Mouse (Mus musculus) lung, adult 18-20 months (tissue): ENCODE data around the gene Lrrc36.
A peak's percentile ranks its signal among the peaks of the same experiment; 100 is the strongest.

Experiments
- DNase-seq, 2 experiments: peaks; one replicate each; pipeline ENCODE4 v3.0.0; 2022; ENCODE audit warnings: mixed read lengths in 2 of 2

Gene Lrrc36

GRCm38 (mm10) chr8:105433021-105433420 is 19.6 kb downstream of the Lrrc36 start:
- DNase-seq: no peak

- peak in 1 of 2 experiments; percentile 43 for DNase-seq
Observed at GRCm38 (mm10) chr8:105433511-105433910, 20.1 kb downstream of the Lrrc36 start.

DNA sequence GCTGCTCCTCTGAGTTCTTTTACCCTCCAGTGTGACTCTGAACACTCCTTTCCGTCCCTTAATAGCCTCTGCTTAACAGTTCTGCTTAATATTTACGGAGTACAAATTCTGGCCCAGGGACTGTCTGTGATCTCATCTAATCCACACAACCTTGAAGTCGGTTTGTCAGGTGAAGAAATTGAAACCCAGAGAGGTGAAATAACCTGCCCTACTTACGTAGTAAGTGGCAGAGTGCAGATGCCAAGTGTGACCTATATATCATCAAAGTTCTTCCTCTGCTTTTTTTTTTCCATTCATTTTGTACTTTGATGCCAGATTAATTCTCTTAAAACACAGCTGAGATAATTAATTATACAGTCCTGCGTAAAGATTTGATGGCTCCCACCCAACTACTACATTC is 20.8 kb downstream of the Lrrc36 start:
- DNase-seq: no peak

- DNase-seq: no peak
Observed at GRCm38 (mm10) chr8:105436218-105436617, 22.8 kb downstream of the Lrrc36 start.

DNA sequence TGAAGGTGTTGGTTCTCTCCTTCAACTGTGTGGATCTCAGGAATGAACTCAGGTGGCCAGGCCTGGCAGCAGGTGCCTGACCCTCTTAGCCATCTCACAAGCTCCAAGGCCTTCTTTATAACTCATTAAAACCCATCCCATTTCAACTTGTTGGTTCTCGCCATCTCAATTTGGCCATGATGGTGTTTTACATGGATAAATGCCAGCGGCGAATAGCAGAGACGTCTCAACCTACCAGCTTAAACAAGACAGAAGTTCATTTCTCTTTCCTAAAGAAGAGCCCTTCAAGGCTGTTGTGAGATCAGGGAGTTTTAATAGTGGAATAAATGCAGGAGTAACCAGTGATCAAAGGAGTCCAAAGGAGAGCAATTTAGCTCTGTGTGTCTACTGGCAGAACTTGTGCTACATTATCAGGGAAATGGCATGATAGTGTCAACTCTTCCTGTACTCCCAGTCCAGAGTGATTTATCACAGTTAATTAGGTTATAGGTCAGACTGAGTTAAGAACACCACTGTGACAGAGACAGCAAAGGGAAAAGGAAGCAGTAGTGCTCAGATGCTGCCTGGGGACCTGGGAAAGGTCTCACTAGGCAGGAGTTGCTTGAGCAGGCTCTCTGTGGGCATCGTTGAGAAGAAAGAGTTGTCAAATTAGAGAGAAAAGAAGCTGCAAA is 23.8 kb downstream of the Lrrc36 start:
- DNase-seq: no peak

DNA sequence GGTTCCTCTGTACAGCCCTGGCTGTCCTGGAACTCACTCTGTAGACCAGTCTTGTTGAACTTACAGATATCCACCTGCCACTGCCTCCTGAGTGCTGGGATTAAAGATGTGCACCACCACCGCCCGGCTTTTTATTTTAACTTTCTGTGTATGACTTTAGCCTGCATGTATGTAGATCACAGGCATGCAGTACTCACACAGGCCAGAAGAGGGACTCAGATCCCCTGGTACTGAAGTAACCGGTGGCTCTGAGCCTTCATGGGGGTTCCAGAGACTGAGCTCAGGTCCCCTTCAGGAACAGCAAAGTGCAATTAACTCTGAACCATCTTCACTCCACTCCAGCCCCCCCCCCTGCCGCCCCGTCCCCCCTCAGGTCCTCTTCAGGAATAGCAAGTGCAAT is 25.5 kb downstream of the Lrrc36 start:
- peak; percentile 38 to 45 for DNase-seq

- DNase-seq: peak in 1 of 2 experiments; percentile 42
Observed at GRCm38 (mm10) chr8:105441433-105441832, 28.1 kb downstream of the Lrrc36 start.

DNA sequence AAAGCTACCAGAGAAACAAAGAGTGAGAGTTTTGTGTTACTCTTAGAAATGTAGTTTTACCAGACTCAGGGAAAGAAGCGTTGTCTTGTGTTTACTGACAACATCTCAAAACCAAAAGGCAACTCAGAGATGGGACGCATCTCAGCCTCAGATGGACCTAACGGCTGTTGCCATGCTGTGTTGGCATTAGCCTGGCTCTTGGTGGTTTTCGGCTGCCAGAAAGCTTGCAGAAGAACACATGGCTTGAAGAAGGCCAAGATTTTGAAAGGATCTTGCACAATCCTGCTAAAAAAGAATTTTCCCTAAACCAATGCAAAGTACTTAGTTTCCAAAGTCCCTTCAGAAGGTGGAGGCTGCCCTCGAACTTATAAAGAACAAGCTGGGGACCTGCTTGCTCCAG is 29.3 kb downstream of the Lrrc36 start:
- no peak for DNase-seq

GRCm38 (mm10) chr8:105445296-105446126 is 32.1 kb downstream of the Lrrc36 start:
- no peak for DNase-seq

DNA sequence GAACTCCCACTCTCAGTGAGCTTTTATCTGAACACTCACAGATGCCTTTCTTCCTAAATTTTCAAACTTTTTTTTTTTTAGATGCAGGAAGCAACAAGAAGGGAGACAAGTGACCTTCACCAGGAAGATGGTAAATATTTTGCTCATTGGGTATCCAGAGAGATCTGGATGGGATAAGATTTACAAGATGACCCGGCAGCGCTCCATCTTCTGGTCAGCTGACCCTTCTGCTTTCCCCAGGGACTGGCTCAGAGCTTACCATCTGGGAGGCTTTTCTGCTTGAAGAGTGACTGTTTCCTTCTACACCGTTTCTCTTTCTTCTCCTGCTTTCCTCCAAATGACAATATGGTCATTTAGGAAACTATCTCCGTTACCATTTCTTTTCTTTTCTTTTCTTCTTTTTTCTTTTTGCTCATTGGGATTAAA is 32.8 kb downstream of the Lrrc36 start:
- DNase-seq: no peak

GRCm38 (mm10) chr8:105448188-105448587 is 34.8 kb downstream of the Lrrc36 start:
- DNase-seq: no peak

- no peak for DNase-seq
Observed at GRCm38 (mm10) chr8:105448596-105448995, 35.2 kb downstream of the Lrrc36 start.

GRCm38 (mm10) chr8:105450977-105451376 is 37.6 kb downstream of the Lrrc36 start:
- DNase-seq: no peak

DNA sequence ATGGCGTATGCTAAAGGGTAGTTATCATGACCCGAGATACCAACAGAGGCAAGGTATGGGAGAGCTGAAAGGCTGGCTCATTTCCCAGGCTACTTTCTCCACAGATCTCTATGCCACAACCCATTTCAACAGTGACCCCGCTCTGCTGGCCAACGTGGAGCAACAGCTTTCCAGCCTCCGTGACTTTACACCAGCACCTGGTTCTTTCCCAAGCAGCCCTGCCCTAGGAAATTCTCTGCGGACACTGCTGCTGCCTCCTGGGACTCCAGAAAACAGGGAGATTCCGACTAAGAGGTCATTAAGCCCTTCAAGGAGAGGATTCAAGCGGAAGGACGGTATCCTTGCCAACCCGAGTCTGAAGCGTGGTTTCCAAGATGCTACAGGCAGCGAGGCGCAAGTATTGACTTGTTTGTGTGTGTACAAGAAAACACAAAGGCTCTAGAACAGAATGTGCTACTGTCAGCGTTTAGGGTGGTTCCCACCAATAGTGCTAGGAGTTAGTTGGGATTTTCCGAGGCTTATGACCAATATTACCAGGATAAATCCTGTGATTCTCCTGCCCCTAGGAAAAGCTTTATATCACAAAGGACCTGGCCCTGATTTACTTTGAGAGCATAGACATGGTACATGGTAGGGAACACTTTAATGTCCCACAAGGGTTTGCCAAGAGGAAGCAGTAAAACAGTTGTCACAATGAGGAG is 38.7 kb downstream of the Lrrc36 start:
- DNase-seq: no peak

GRCm38 (mm10) chr8:105453296-105453695 is 39.9 kb downstream of the Lrrc36 start:
- DNase-seq: no peak

DNA sequence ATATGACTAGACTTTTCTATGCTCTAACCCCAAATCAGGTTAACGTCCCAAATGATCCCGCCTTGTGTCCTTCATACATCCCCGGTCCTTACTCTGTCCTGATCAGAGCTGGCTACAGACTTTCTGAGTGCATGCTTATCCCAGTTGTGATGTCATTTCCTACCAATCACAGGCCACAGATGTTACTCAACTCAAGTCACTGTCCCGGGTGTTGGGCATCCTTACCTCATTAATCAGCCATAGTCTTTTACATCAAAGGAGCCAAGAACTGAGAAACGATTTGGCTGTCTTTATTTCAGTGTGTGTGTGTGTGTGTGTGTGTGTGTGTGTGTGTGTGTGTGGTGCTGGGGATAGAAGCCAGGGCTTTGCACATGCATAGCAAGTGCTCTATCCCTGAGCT is 40.7 kb downstream of the Lrrc36 start:
- no peak for DNase-seq

DNA sequence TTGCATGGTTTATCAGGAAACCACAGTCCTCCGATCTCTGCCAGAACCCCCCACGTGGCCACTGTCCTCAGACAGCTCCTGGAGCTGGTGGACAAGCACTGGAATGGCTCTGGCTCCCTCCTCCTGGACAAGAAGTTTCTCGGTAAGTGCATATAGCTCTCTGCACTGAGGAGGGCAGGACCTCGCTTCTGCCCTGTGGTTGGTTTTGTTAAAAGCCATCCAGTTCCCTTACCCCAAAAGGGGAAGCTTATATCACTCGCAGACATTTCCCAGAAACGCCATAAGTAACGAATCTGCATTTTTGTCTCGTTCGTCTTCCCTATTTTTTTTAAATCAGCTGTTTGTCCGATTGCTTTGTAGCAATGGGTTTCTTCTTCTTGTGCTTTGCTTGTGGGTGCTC is 41.8 kb downstream of the Lrrc36 start:
- no peak for DNase-seq

GRCm38 (mm10) chr8:105461085-105461803 is 47.9 kb downstream of the Lrrc36 start:
- DNase-seq: peak; percentile 78 to 81

DNA sequence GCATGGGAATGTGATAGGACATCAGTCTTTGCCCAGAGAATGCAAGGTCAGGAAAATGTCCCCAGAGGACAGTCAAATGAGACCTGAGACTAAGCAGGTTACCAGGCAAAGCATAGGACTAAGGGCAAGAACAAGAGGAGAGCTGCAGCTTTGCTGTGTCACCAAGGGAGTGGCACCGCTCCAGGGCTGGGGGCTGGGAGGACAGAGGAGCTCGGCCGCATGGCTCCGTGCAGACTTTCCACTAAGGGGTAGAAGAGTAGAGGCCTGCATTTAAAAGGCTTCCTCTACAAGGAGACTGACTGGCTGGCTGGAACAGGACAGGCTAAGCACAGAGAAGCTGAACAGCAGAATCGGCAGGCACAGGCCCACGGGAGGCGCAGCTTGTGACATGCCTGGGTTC is 51.2 kb downstream of the Lrrc36 start:
- no peak for DNase-seq

DNA sequence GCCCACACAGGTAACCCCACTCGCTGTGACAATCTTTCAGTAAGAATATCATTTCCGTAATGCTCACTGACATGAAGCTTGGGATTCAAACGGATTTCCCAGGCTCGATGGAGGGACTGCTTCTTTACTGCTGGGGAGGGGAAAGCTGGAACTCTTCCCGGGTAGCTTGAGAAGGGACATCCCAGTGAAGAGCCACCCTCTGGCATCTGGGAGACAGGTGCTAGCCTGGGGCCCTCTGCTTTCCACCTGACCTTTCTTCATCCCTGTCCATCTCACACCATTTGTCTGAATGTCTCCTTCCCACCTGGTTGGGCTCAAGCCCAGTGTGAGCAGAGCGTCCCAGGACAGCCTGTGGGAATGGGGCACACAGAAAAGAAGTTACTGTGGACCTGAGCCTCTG is 52.9 kb downstream of the Lrrc36 start:
- DNase-seq: no peak

DNA sequence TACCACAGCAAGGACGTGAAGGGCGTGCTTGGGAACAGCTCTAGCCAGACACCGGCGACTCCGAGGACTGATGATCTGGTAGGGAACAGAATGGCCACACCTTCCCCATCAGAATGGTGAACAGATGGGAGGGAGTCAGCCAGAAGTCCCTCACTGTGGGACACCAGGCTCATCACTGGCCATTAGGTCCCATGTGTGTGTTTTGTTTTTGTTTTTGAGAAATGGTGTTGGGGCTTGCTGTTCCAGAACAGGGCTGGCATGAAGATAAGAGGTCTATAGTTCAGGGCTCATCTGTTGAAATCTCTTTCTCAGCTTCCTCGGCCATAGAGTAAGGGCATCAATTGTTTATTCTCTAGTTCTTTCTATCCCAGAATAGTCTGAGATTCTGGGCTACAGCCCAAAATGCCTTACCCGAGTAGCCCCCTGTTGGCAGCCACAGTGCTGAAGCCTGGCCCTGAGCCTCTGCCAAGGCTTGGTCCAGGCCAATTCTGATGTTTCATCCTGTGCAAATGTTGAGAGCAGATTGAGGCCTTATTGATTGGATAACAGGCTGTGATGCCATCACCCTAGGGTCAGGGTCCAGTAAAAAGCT is 53.4 kb downstream of the Lrrc36 start:
- no peak for DNase-seq

DNA sequence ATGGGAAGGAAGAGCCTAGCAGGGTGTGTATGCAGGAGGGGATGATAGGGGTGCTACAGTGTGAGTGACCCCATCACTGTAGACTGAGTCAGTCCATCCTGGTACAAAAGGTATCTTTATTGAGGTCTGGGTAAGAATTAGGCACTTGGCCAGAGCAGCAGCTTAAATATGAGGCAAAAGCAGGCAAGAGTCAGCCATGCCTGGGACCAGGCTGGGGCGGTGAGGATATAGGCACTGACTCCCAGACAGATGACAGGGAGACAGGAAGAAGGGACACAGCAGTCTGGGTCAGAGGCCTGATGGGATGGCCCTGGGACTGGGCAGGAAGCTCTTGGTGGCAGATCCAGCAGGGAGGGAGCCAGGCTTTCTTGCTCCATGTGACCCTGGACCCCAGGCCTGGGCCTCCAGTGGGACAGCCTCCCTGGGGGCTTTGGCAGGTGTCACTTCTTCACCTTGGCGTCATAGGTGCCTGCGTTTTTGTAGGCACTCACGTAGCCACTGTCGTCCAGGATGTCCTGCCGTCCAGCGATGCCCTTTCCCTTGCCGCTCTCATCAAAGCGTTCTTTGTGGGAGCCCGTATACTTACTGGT is 54.1 kb downstream of the Lrrc36 start:
- DNase-seq: no peak
